Mouse (Mus musculus) bone marrow macrophage, adult 2 months (primary cell): ENCODE results near the gene Slc38a3. TPM values are rescaled to one million over a fixed set of nuclear protein-coding genes. Genes with fewer than 3 reads are reported as not detected.

Experiments
- H3K27ac ChIP-seq: 2 replicates; pipeline ENCODE4 v1.5.1; 2012; ENCODE audit warnings: low read depth, low read length; ENCODE audit not compliant: insufficient read depth
- H3K4me1 ChIP-seq: 2 replicates; pipeline ENCODE4 v1.6.1; 2012; ENCODE audit warnings: low read length; ENCODE audit not compliant: control insufficient read depth, insufficient read depth
- H3K4me3 ChIP-seq: 2 replicates; pipeline ENCODE4 v1.5.1; 2012; ENCODE audit warnings: mild to moderate bottlenecking, low read length, moderate library complexity; ENCODE audit not compliant: insufficient read depth
- CTCF ChIP-seq: IDR thresholded peaks from 2 replicates; pipeline ENCODE4 v1.5.1; 2012; ENCODE audit warnings: low read depth, mild to moderate bottlenecking, low read length, moderate library complexity
- POLR2A ChIP-seq: IDR thresholded peaks from 2 replicates; pipeline ENCODE4 v1.6.1; 2012; ENCODE audit warnings: mild to moderate bottlenecking, low read depth, low read length, borderline replicate concordance
- polyA plus RNA-seq: library from polyadenylated mRNA; stranded (reverse); fragments of >200 nt; gene quantifications from 2 replicates; pipeline ENCODE4 v1.2.4, GENCODE M21; 2012; ENCODE audit not compliant: missing spikeins, insufficient read depth, insufficient read length

Gene Slc38a3
- polyA plus RNA-seq, 1 experiment = not detected

GRCm38 (mm10) chr9:107668011-107668410 is 1.3 kb downstream of the Slc38a3 start:
- H3K4me1 ChIP-seq = no peaks in the 10 kb centered on the region
- no peak for TF ChIP-seq POLR2A
- TF ChIP-seq CTCF = no peak
- H3K4me3 ChIP-seq = no peak overlapping the region
- H3K27ac ChIP-seq = no peak overlapping the region

GRCm38 (mm10) chr9:107667219-107667618 is 2.1 kb downstream of the Slc38a3 start:
- no peak overlapping the region for H3K27ac ChIP-seq
- no peak for TF ChIP-seq POLR2A
- TF ChIP-seq CTCF = no peak
- no peak overlapping the region for H3K4me3 ChIP-seq
- H3K4me1 ChIP-seq = no peaks in the 10 kb centered on the region

GRCm38 (mm10) chr9:107666751-107667205 is 2.6 kb downstream of the Slc38a3 start:
- H3K4me1 ChIP-seq = no peaks in the 10 kb centered on the region
- no peak overlapping the region for H3K27ac ChIP-seq
- no peak for TF ChIP-seq CTCF
- no peak for TF ChIP-seq POLR2A
- H3K4me3 ChIP-seq = no peak overlapping the region

GRCm38 (mm10) chr9:107665308-107665707 is 4.0 kb downstream of the Slc38a3 start:
- H3K4me1 ChIP-seq = no peaks in the 10 kb centered on the region
- H3K4me3 ChIP-seq = no peak overlapping the region
- TF ChIP-seq POLR2A (no peak), CTCF (no peak)
- no peak overlapping the region for H3K27ac ChIP-seq

GRCm38 (mm10) chr9:107663525-107663924 is 5.8 kb downstream of the Slc38a3 start:
- Histone ChIP-seq H3K4me3 (no peak overlapping the region), H3K27ac (no peak overlapping the region), H3K4me1 (no peaks in the 10 kb centered on the region)
- TF ChIP-seq POLR2A = no peak
- no peak for TF ChIP-seq CTCF

- H3K4me1 ChIP-seq = 0 out of 2 replicates have a peak, but pooled peaks cover 3% of the 10 kb centered on the region
- TF ChIP-seq POLR2A (no peak), CTCF (no peak)
- H3K27ac ChIP-seq = no peak overlapping the region
- no peak overlapping the region for H3K4me3 ChIP-seq
These were observed 7.0 kb downstream of the Slc38a3 start for GRCm38 (mm10) chr9:107662342-107662741.

- H3K4me3 ChIP-seq = no peak overlapping the region
- no peak for TF ChIP-seq CTCF
- H3K4me1 ChIP-seq = 0 out of 2 replicates have a peak, but pooled peaks cover 3% of the 10 kb centered on the region
- H3K27ac ChIP-seq = no peak overlapping the region
These were observed 8.6 kb downstream of the Slc38a3 start for GRCm38 (mm10) chr9:107660777-107661176.

GRCm38 (mm10) chr9:107659961-107660360 is 9.4 kb downstream of the Slc38a3 start:
- TF ChIP-seq CTCF (no peak), POLR2A (no peak)

GRCm38 (mm10) chr9:107659551-107659950 is 9.8 kb downstream of the Slc38a3 start:
- Histone ChIP-seq H3K27ac (no peak overlapping the region), H3K4me1 (0 out of 2 replicates have a peak, but pooled peaks cover 3% of the 10 kb centered on the region), H3K4me3 (no peak overlapping the region)
- TF ChIP-seq POLR2A = no peak
- TF ChIP-seq CTCF = no peak

More at GRCm38 (mm10) chr9:107659961-107660360, 9.4 kb downstream of the Slc38a3 start:
- Histone ChIP-seq H3K27ac (no peak overlapping the region), H3K4me3 (no peak overlapping the region), H3K4me1 (0 out of 2 replicates have a peak, but pooled peaks cover 3% of the 10 kb centered on the region)

GRCm38 (mm10) chr9:107658096-107658495 is 11.2 kb downstream of the Slc38a3 start:
- TF ChIP-seq POLR2A (no peak), CTCF (no peak)
- Histone ChIP-seq H3K4me1 (0 out of 2 replicates have a peak, but pooled peaks cover 3% of the 10 kb centered on the region), H3K27ac (no peak overlapping the region), H3K4me3 (no peak overlapping the region)
